Mouse (Mus musculus) naive thymus-derived CD4-positive, alpha-beta T cell, adult 5 months (primary cell): ENCODE measurements around the gene Eif4a3. TPM values are rescaled to one million over a fixed set of nuclear protein-coding genes. Genes with fewer than 3 reads are reported as not detected.

Experiments
- polyA plus RNA-seq: library from polyadenylated mRNA; unstranded; fragments of 100-300 nt; shearing (Covaris generic); gene quantifications from one replicate; pipeline ENCODE4 v1.2.1, GENCODE M21; 2017

Gene Eif4a3
- polyA plus RNA-seq: 300 TPM

GRCm38 (mm10) chr11:119299391-119300245 lies at the start of gene Eif4a3:
Gene Eif4a3 (minus strand): TSS chr11:119300089.

GRCm38 (mm10) chr11:119307658-119307867 lies 7.7 kb upstream of the Eif4a3 start, which contains the start of gene Card14:
Gene Card14 (plus strand): TSS chr11:119307768.

DNA sequence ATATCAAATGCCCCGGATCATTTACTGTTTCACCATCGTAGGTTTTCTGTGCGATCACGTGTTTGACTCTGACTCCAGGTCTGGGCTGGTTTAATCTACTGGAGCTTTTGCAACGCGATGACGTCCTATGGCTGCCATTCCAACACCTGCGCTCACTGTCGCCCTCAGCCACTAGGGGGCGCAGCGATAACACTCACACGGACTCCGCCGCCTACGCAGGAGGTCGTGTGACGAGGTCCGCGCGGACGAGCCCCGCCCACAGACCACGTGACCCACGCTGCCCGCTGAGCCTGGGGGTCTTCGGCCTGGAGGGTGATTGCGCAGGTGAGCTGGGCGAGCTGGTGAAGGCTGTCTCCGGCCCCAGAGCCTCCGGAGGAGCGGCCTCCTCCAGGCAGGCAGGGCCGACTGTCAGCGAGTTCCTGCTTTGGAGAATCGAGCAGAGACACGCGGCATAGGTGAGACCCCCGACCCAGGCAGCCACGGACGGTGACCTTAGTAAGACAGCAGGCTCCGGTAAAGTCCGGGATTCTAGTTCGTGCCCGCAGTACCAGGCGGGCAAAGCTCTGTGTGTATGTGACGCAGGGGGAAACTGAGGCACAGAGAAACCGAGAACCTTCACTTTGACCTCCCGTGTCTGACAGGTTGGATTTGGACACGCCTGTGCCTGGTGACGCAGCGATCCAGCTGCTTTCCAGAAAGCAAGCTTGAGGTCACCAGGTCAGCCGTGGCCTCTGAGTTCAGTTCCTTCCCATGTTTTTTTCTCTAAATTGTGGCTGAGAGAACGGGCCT lies 31.9 kb downstream of the Eif4a3 start, which contains the start of gene Gaa:
Gaa (plus strand) TSS at position 120 of the 789 bp plus-strand sequence.

Other genes starting within 250 kb of the Eif4a3 start
- 110 TPM for gene Cbx4, start 213.9 kb downstream of the Eif4a3 start, polyA plus RNA-seq
- gene Tbc1d16, start 71.6 kb downstream of the Eif4a3 start, polyA plus RNA-seq: 0.58 TPM
- 0.87 TPM for gene Ccdc40, start 71.5 kb downstream of the Eif4a3 start, polyA plus RNA-seq
- 28.3 TPM for gene Gaa, start 32.2 kb downstream of the Eif4a3 start, polyA plus RNA-seq
- gene Card14, start 7.7 kb upstream of the Eif4a3 start, polyA plus RNA-seq: not detected
- 8.1 TPM for gene Sgsh, start 55.4 kb upstream of the Eif4a3 start, polyA plus RNA-seq
- 33.0 TPM for gene Slc26a11, start 55.5 kb upstream of the Eif4a3 start, polyA plus RNA-seq
- 13.9 TPM for gene Rnf213, start 93.0 kb upstream of the Eif4a3 start, polyA plus RNA-seq
- gene Endov, start 191.3 kb upstream of the Eif4a3 start, polyA plus RNA-seq: 22.0 TPM
- gene Nptx1, start 247.7 kb upstream of the Eif4a3 start, polyA plus RNA-seq: 0.12 TPM